Mouse (Mus musculus): Measurements from ENCODE around the gene Rilpl1. TPM values are rescaled to one million over a fixed set of nuclear protein-coding genes. Genes with fewer than 3 reads are reported as not detected.

Gene Rilpl1
- total and polyA plus RNA-seq, 3 experiments, result 0.38 to 0.98 (median 0.41) TPM

DNA sequence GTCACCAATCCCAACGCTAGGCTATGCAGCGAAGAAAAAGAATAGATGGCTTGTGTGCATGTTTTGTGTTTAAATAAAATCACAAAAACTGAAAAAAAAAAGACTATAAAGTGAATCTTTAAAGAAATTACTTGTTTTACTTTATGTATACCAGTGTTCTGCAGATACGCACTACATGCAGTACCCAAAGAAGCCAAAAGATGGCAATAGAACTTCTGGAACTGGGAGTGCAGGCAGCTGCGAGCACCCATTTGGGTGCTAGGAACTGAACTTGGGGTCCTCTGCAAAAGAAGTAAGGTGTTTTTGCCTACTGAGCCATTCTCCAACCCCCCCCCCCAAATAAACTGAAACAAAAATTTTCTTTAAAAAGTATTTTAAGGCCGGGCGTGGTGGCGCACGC is 8.2 kb downstream of the Rilpl1 start:
- H3K9me3 ChIP-seq (replicated peaks), result no peaks in the 10 kb centered on the region
- H3K36me3 ChIP-seq (replicated peaks), result no peaks in the 10 kb centered on the region
- H3K4me3 ChIP-seq (ENCODE audit: low read depth, low read length), result no peak overlapping the region
- DNase-seq (ENCODE audit: low spot score), result no peak
- H3K27me3 ChIP-seq (ENCODE audit: insufficient read depth, low read length), result peaks cover 30% of the 10 kb centered on the region
- H3K4me1 ChIP-seq (ENCODE audit: insufficient read depth, low read depth, low read length), result peaks cover 10% of the 10 kb centered on the region
- TF ChIP-seq POLR2AphosphoS5 (IDR thresholded peaks at IDR 0.05; ENCODE audit: insufficient replicate concordance, low read depth, low read length) (no peak), CTCF (IDR thresholded peaks at IDR 0.05; ENCODE audit: low read depth, low read length) (no peak), GATA1 (IDR thresholded peaks at IDR 0.05; ENCODE audit: borderline replicate concordance, low read length) (no peak), GATA2 (IDR thresholded peaks at IDR 0.05; ENCODE audit: borderline replicate concordance, low read depth, low read length) (no peak), TAL1 (conservative IDR thresholded peaks at IDR 0.05; ENCODE audit: low read depth, low read length) (no peak)
- no peak for ATAC-seq (ENCODE audit: extremely low read depth, insufficient number of reproducible peaks, low FRiP score, poor library complexity, severe bottlenecking)

DNA sequence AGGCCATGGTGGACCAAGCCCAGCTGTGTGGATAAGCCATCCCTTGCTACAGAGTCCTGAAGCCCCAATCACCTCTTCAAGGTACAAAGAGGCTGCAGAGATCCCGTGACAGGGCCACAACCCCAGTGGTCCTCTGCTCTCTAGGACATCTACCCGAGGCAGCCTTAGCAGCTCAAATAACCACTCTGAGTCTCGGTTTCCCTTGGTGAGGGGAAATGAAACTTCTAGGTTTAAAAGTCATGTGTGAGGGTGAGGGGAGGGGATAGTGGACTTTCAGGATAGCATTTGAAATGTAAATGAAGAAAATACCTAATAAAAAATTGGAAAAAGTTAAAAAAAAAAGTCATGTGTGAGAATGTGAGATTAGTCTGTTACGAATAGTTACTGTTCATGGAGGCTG is 9.6 kb downstream of the Rilpl1 start:
- no peaks in the 10 kb centered on the region for H3K36me3 ChIP-seq (replicated peaks)
- no peak for DNase-seq (ENCODE audit: low spot score)
- no peak for ATAC-seq (ENCODE audit: extremely low read depth, insufficient number of reproducible peaks, low FRiP score, poor library complexity, severe bottlenecking)

DNA sequence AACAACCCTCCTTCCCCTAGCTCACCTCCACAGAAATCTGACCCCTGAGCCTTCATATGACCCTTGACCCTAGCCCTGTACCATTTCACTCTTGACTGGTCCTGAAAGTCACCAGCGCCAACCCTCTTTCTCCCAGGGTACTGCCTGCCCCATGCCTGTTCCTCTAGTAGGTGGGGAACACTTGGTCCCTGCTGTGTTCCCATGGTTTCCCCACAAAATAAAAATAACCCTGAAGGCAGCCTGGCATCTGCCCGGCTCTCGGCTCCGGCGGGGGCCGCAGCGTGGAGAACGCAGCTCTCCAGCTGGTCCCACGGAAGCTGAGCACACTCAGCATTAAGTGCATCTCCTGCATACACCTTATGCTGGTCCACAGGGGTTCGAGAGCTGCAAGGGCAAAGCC is 12.5 kb downstream of the Rilpl1 start:
- Histone ChIP-seq H3K27me3 (ENCODE audit: insufficient read depth, low read length) (peaks cover 35% of the 10 kb centered on the region), H3K4me1 (ENCODE audit: insufficient read depth, low read depth, low read length) (peaks cover 10% of the 10 kb centered on the region), H3K9me3 (replicated peaks) (0 out of 2 replicates have a peak, but pooled peaks cover 3% of the 10 kb centered on the region), H3K36me3 (replicated peaks) (no peaks in the 10 kb centered on the region), H3K4me3 (ENCODE audit: low read depth, low read length) (no peak overlapping the region)
- DNase-seq (ENCODE audit: low spot score) (no peak), ATAC-seq (ENCODE audit: extremely low read depth, insufficient number of reproducible peaks, low FRiP score, poor library complexity, severe bottlenecking) (no peak)
- TF ChIP-seq POLR2AphosphoS5 (IDR thresholded peaks at IDR 0.05; ENCODE audit: insufficient replicate concordance, low read depth, low read length), result no peak
- TF ChIP-seq GATA2 (IDR thresholded peaks at IDR 0.05; ENCODE audit: borderline replicate concordance, low read depth, low read length), result no peak
- TF ChIP-seq GATA1 (IDR thresholded peaks at IDR 0.05; ENCODE audit: borderline replicate concordance, low read length), result no peak
- TF ChIP-seq CTCF (IDR thresholded peaks at IDR 0.05; ENCODE audit: low read depth, low read length), result no peak
- no peak for TF ChIP-seq TAL1 (conservative IDR thresholded peaks at IDR 0.05; ENCODE audit: low read depth, low read length)

More for the DNA sequence above, 9.6 kb downstream of the Rilpl1 start:
- Histone ChIP-seq H3K4me3 (ENCODE audit: low read depth, low read length) (no peak overlapping the region), H3K4me1 (ENCODE audit: insufficient read depth, low read depth, low read length) (peaks cover 10% of the 10 kb centered on the region), H3K9me3 (replicated peaks) (0 out of 2 replicates have a peak, but pooled peaks cover 3% of the 10 kb centered on the region), H3K27me3 (ENCODE audit: insufficient read depth, low read length) (peaks cover 29% of the 10 kb centered on the region)
- TF ChIP-seq POLR2AphosphoS5 (IDR thresholded peaks at IDR 0.05; ENCODE audit: insufficient replicate concordance, low read depth, low read length), result no peak

DNA sequence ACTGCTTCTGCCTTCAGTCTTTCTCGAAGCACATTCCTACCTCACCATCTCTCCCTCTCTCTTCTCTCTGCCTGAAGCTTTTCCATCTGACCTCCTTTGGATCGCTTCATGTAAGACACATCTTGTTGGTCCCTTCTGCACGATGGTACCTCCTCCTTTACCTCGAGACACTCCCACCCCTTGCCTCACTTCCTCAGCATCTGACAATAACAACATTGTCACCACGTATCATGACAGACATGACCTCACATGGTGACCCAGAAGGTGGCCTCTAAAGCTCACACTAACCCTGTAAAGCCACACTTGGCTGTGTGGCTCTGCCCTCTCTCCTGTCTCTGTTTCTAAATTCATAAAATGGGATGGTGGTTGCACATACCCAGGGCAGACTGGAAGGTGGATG is 15.4 kb downstream of the Rilpl1 start:
- ATAC-seq (ENCODE audit: extremely low read depth, insufficient number of reproducible peaks, low FRiP score, poor library complexity, severe bottlenecking) (no peak), DNase-seq (ENCODE audit: low spot score) (no peak)
- TF ChIP-seq TAL1 (conservative IDR thresholded peaks at IDR 0.05; ENCODE audit: low read depth, low read length) (no peak), CTCF (IDR thresholded peaks at IDR 0.05; ENCODE audit: low read depth, low read length) (no peak), GATA2 (IDR thresholded peaks at IDR 0.05; ENCODE audit: borderline replicate concordance, low read depth, low read length) (no peak), POLR2AphosphoS5 (IDR thresholded peaks at IDR 0.05; ENCODE audit: insufficient replicate concordance, low read depth, low read length) (no peak), GATA1 (IDR thresholded peaks at IDR 0.05; ENCODE audit: borderline replicate concordance, low read length) (no peak)
- Histone ChIP-seq H3K4me1 (ENCODE audit: insufficient read depth, low read depth, low read length) (peaks cover 2% of the 10 kb centered on the region; the same call in 1 of the 2 replicates), H3K9me3 (replicated peaks) (0 out of 2 replicates have a peak, but pooled peaks cover 3% of the 10 kb centered on the region), H3K36me3 (replicated peaks) (no peaks in the 10 kb centered on the region), H3K27me3 (ENCODE audit: insufficient read depth, low read length) (peaks cover 48% of the 10 kb centered on the region), H3K4me3 (ENCODE audit: low read depth, low read length) (no peak overlapping the region)

DNA sequence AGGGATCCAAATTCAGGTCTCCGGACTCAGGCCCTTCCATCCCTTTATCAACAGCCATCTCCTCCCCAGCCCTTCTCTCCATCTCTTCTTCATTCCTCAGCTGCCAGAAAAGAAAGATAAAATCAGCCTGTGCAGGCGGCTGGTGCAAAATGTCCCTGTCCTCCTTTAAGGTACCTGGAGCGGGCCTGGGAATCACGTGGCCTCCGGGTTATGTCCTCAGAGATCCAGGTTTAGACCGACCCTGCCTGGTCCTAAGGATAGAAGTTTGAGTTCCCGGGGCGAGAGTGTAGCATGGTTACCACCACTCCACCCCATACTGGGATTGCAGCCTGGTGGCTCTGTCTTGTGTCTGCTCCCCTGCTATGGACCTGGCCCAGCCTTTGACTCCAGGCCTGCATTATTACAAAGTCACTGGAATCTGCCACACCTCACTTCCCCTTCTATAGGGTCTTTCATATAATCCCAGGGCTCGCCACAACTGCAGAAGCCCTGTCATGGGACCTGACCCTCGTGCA is 20.6 kb downstream of the Rilpl1 start:
- no peak for DNase-seq (ENCODE audit: low spot score)
- no peak for ATAC-seq (ENCODE audit: extremely low read depth, insufficient number of reproducible peaks, low FRiP score, poor library complexity, severe bottlenecking)
- TF ChIP-seq TAL1 (conservative IDR thresholded peaks at IDR 0.05; ENCODE audit: low read depth, low read length), result no peak
- no peak for TF ChIP-seq GATA1 (IDR thresholded peaks at IDR 0.05; ENCODE audit: borderline replicate concordance, low read length)
- TF ChIP-seq POLR2AphosphoS5 (IDR thresholded peaks at IDR 0.05; ENCODE audit: insufficient replicate concordance, low read depth, low read length), result no peak
- TF ChIP-seq CTCF (IDR thresholded peaks at IDR 0.05; ENCODE audit: low read depth, low read length), result no peak
- no peak for TF ChIP-seq GATA2 (IDR thresholded peaks at IDR 0.05; ENCODE audit: borderline replicate concordance, low read depth, low read length)
- H3K9me3 ChIP-seq (replicated peaks), result no peaks in the 10 kb centered on the region
- no peaks in the 10 kb centered on the region for H3K36me3 ChIP-seq (replicated peaks)
- peaks cover 11% of the 10 kb centered on the region for H3K4me1 ChIP-seq (ENCODE audit: insufficient read depth, low read depth, low read length)
- H3K4me3 ChIP-seq (ENCODE audit: low read depth, low read length), result no peak overlapping the region
- H3K27me3 ChIP-seq (ENCODE audit: insufficient read depth, low read length), result peaks cover 69% of the 10 kb centered on the region

DNA sequence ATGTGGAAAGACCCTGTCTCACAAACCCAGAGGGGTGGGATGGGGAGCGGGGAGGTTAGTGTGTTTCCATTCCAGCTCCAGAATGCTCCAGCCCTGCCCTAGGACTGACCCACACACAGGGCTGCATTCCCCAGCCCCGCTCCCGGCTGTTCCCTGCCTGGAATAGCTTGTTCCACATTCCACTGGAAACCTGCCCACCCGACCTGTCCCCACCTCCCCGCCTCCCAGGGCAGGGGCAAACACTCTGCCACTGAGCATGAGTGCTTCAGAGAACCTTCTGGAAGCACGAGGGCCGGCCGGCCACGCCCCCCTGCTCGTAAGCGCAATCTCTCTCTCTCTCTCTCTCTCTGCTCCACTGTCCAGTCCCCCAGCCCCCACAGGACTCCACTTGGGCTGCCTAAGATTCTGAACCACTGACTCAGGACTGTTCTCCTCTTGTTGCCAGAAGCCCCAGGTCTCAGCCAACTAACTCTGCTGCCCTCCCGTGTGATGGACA is 21.4 kb downstream of the Rilpl1 start:
- DNase-seq (ENCODE audit: low spot score), result no peak
- Histone ChIP-seq H3K9me3 (replicated peaks) (no peaks in the 10 kb centered on the region), H3K4me3 (ENCODE audit: low read depth, low read length) (no peak overlapping the region), H3K4me1 (ENCODE audit: insufficient read depth, low read depth, low read length) (peaks cover 11% of the 10 kb centered on the region), H3K27me3 (ENCODE audit: insufficient read depth, low read length) (peaks cover 70% of the 10 kb centered on the region), H3K36me3 (replicated peaks) (no peaks in the 10 kb centered on the region)
- TF ChIP-seq GATA1 (IDR thresholded peaks at IDR 0.05; ENCODE audit: borderline replicate concordance, low read length) (no peak), TAL1 (conservative IDR thresholded peaks at IDR 0.05; ENCODE audit: low read depth, low read length) (no peak), POLR2AphosphoS5 (IDR thresholded peaks at IDR 0.05; ENCODE audit: insufficient replicate concordance, low read depth, low read length) (no peak), GATA2 (IDR thresholded peaks at IDR 0.05; ENCODE audit: borderline replicate concordance, low read depth, low read length) (no peak), CTCF (IDR thresholded peaks at IDR 0.05; ENCODE audit: low read depth, low read length) (no peak)
- ATAC-seq (ENCODE audit: extremely low read depth, insufficient number of reproducible peaks, low FRiP score, poor library complexity, severe bottlenecking), result no peak
